Mouse (Mus musculus) monocyte, adult 5-6 weeks (primary cell): ENCODE measurements around the gene Tstd3. TPM values are rescaled to one million over a fixed set of nuclear protein-coding genes. Genes with fewer than 3 reads are reported as not detected.
"Not testable (repeated sequence)": the region's sequence is repeated elsewhere in the genome, so short reads cannot be mapped to it uniquely, and the experiment has no call there.

ENCODE experiments used
- ATAC-seq: fragments of 153-309, 156-312 bp; replicated peaks from 2 replicates; pipeline ENCODE4 v1.8.0; 2017; ENCODE audit warnings: mild to moderate bottlenecking; ENCODE audit not compliant: low TSS enrichment, insufficient number of reproducible peaks, severe bottlenecking, poor library complexity, low FRiP score
- total RNA-seq: library from RNA; stranded (forward); fragments of 200-1000, 200-491, 200-594 nt; gene quantifications from 3 replicates; pipeline ENCODE4 v1.2.3, GENCODE M21; 2017

Gene Tstd3
- total RNA-seq, 1 experiment from 2014 or later, result 48.4 TPM

DNA sequence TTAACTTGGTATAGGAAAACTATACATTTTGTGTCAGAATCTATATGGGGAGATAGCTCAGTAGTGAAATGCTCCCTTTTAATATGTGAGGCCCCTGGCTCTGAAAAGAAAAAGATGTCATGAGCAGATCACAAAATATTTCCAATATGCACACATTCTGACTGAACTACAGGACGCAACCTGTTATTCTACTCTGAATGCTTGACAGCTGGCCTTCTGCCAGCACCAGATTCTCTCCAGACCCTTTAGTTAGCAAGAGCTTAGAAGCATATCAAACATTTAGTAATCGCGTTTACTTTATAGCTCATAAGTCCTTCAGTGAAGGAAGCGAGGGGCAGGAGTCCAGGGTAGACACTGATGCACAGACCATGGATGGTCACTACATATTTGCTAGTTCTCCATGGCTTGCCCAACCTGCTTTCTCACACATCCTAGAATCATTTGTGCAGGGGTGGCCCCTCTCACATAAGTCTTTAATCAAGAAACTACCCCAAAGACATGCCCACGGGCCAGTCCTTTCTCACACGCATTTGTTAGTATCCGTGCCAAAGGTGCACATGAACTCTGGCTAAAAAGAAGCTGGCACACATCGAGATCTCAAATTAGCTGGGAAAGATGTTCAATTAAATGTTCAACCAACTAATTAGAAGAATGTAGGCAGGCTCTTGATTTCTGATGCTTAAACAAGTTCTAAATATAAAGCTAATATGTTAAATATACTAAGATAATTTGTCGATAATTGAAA, 5.4 kb downstream of the Tstd3 start:
- ATAC-seq, result no peak

DNA sequence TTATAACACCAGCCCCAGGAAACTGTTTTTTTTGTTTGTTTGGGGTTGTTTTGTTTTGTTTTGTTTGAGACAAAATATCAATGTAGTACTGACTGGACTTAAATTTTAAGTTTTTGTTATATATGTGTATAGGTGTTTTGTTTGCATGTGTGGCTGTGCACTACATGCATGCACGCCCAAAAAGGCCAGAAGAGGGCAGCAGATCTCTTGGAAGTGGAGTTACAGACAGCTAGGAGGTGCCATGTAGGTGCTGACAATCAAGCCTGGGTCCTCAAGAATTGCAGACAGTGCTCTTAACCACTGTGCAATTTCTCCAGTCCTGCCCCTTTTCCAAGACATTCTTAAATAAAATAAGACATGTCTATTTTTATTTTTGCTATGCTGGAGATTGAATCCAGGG, 8.2 kb downstream of the Tstd3 start:
- no peak for ATAC-seq

DNA sequence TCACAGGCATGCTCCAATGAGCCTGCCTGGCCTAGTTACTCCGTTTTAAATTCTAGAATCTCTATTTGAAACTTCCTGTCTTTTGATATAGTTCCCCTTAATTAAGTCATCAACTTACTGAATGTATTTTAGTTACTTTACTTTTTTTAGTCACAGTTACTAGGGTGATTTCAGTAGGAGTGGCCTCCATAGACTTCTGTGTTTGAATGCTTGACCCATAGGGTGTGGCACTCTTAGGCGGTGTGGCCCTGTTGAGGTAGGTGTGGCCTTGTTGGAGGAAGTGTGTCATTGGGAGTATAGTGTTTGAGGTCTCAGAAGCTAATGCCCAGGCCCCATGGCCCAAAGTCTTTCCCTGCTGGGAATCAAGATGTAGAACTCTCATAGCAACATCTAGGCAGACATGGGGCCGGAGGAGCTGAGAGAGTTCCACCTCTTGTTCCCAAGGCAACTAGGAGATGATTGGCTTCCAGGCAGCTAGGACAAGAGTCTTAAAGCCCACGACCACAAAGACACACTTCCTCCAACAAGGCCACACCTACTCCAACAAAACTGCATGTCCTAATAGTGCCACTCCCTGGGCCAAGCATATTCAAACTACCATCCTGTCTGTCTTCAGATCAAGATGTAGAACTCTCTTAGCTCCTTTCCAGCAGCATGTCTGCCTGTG, 11.8 kb downstream of the Tstd3 start:
- ATAC-seq, result peak; percentile 97

DNA sequence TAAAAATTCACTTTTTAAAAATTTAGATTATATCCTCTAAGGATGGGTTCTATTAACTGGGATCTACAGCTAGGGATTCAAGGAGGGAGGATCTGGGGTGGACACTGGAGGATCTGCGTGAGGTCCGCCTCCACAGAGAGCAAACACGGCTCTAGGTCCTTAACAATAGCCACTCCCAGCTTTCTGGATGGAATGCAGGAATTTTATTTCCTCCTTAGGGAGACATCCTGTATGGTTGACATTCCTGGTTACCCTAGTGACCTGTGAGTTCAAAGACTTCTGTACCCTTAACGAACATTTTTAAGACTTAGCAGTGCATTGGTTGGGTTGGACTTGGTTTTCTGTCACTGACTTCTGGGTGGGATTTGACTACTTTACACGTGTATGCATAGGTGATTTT, 21.3 kb downstream of the Tstd3 start:
- no peak for ATAC-seq

DNA sequence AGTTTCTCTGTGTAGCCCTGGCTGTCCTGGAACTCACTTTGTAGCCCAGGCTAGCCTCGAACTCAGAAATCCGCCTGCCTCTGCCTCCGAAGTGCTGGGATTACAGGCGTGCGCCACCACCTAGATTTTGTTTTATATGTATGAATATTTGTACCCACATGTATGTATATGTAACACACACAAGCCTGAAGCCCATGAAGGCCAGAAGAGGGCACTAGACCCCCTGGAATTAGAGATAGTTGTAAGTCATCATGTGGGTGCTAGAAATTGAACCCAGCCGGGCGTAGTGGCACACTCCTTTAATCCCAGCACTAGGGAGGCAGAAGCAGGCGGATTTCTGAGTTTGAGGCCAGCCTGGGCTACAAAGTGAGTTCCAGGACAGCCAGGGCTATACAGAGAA, 22.9 kb downstream of the Tstd3 start:
- not testable (repeated sequence) for ATAC-seq

DNA sequence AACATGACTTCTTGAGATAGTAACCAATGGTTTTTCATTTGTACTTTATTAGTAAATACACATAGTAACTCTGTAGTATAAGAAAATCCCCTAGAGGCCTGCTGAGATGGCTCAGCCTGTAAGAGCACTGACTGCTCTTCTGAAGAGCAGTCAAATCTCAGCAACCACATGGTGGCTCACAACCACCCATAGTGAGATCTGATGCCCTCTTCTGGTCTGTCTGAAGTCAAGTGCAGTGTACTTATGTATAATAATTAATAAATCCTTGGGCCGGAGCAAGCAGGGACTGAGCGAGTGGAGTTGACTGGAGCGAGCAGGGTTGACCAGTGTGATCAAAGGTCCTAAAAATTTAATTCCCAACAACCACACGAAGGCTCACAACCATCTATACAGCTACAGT, 27.8 kb downstream of the Tstd3 start:
- ATAC-seq, result no peak

- peak; percentile 99 for ATAC-seq
Observed at GRCm38 (mm10) chr4:21727615-21728165, 39.3 kb downstream of the Tstd3 start, which contains the start of gene Ccnc. Ccnc (plus strand) TSS chr4:21727701.

GRCm38 (mm10) chr4:21726912-21727614, 39.9 kb downstream of the Tstd3 start:
- ATAC-seq, result peak; percentile 51

DNA sequence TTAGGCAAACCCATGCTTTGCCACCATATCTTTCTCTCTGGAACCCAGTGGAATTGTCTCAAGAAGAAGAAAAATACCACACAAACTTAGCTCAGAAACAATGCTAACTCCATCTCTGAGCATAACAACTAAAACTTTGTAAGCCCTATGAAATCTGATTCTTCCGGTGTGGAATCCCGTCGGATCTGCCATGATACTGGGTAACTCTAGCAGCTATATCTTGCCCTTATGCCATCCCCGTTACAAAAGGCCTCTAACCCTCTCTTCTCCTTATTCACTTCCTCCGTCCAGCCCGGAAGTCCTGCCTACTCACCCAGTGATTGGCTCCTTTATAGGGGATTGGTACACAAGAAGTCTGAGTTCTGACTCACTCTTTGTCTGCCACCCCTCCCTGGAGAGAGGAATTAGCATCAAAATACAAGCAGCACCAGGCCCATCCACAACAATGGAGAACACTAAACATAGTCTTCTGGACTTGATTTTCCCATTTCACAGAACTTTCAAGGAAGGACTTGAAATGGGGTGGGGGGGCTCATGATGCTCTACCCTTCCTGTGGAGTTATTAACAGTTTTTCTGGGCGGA, 44.2 kb downstream of the Tstd3 start:
- ATAC-seq, result no peak

DNA sequence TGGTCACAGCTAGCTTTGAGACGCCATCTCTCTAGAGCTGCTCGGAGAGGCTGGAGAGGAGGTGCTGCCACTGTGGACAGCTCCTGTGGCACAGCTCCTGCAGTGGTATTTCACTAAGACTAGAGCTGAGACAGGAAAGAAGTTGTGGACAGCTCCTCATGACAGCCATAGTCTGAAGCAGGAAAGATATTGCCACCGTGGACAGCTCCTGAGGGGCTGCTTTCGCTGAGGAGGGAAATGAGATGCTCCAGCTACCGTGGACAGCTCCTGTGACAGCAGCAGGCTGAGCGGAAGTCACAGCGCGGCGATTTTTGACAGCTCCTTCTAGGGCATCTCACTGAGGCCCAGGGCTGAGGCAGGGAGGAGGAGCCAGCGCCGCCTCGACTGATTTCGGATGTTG, 54.9 kb downstream of the Tstd3 start:
- peak; percentile 56; the same call in 1 of the 2 replicates for ATAC-seq

Other genes with a start within 250 kb of the Tstd3 start
- not detected in 3 replicates for gene Prdm13, start 81.2 kb downstream of the Tstd3 start, total RNA-seq
- 31.3 to 41.9 TPM (median 40.8 TPM) in 3 replicates for gene Ccnc, start 39.5 kb downstream of the Tstd3 start, total RNA-seq
- gene Usp45, start 56 bp downstream of the Tstd3 start, total RNA-seq, result 24.5 to 27.2 TPM (median 26.4 TPM) in 3 replicates
- 225 to 339 TPM (median 254 TPM) in 3 replicates for gene Pnisr, start 80.4 kb upstream of the Tstd3 start, total RNA-seq
- gene Coq3, start 112.5 kb upstream of the Tstd3 start, total RNA-seq, result 0.95 to 8.2 TPM (median 2.5 TPM) in 3 replicates
- 0.10 TPM in 1 of 3 replicates, not detected in the others for gene Faxc, start 164.1 kb upstream of the Tstd3 start, total RNA-seq